Mouse (Mus musculus): Measurements from ENCODE around the gene Slc5a11.

Gene Slc5a11

DNA sequence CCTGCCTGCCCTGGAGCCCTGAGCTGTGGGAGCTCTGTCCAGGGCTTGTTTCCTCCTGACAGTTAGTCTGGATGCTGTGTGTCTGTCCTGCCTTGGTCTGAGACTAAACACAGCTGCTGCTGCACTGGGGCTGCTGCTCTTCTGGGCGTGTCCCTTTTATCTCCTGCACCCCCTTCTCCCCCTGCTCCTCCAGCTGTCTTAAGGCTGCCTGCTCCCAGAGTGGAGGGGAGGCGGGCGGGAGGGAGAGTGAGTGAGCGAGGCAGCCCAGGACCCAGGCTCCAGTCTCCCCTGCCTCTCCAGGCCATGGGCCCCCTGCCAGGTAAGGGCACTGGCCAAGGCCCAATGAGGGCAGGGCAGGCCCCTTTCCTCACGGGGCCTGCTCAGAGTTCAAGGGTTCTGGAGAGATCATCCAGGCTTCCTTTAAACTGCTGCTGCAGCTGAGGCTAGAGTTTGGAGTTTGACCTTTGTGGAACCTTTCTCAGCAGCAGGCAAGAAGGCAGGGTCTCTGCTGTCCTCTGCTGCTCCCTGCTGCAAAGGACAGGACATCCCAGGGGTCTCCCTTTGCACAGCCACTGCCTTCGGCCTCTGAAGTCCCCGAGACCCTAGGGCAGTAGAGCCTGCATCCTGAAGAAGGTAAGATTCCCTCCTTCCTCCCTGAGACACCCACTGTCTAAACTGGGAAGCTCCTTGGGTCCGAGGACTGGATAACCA is at the start of gene Slc5a11:
Gene Slc5a11 (plus strand): TSS at position 416 of the 711 bp plus-strand sequence.
- no peak for DNase-seq (ENCODE audit: low spot score)

DNA sequence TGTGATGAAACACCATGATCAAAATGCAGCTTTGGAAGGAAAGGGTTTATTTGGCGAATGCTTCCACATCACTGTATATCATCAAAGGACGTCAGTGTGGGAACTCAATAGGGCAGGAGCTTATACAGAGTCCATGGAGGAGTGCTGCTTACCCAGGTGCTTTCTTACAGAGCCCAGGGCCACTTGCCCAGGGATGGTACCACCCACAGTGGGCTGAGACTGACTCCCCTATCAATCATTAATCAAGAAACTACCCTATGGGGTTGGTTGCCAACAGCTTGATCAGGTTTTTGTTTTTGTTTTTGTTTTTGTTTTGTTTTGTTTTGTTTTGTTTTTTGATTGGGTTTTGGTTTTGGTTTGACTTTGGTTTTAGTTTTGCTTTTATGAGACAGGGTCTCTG is 47.1 kb upstream of the Slc5a11 start:
- no peak for DNase-seq (ENCODE audit: low spot score)

DNA sequence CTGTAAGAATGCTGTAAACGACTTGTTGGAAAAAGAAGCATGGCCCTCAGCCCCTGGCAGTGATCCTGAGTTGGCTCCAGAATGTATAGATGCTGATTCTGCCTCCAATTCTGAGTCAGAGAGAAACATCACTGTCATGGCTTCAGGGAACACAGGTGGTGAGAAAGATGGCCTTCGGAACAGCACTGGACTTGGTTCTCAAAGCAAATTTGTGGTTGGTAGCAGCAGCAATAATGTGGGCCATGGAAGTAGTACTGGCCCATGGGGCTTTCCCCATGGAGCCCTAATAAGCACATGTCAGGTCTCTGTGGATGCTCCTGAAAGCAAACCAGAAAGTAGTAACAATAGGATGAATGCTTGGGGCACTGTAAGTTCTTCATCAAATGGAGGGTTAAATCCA is 45.0 kb upstream of the Slc5a11 start:
- no peak for DNase-seq (ENCODE audit: low spot score)

DNA sequence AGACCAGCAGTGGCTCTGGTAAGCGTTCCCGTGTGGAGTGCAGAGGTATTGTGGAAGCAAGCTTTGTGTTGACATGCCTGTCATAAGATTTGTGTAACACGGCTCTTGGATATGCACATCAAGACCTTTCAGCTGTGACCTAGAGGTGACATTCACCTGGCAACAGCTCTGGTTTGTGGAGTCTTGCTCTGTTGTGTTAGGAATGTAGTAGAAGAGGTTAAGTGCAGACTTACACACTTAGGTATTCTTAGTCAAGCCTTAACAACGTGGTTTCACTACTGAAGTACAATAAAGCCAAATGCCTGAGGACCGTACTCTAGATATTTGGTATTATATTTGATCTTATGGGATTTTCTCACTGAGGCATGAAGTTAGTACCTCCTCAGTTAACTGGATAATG is 42.5 kb upstream of the Slc5a11 start:
- DNase-seq (ENCODE audit: low spot score): no peak

DNA sequence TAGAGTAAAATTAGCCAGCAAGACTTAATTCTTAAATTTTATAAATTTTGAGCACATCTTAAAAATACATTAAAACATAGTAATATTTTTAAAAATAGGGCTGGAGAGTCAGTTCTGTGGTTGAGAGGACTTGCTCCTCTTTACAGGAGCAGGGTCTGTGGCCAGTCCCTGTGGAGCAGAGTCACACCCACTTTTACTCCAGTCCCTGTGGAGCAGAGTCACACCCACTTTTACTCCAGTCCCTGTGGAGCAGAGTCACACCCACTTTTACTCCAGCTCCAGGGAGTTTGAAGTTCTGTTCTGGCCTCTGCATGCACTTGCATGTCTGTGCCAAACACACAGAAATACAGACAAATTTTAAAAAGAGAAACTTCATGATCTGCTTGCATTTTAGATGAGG is 37.4 kb upstream of the Slc5a11 start:
- no peak for DNase-seq (ENCODE audit: low spot score)

DNA sequence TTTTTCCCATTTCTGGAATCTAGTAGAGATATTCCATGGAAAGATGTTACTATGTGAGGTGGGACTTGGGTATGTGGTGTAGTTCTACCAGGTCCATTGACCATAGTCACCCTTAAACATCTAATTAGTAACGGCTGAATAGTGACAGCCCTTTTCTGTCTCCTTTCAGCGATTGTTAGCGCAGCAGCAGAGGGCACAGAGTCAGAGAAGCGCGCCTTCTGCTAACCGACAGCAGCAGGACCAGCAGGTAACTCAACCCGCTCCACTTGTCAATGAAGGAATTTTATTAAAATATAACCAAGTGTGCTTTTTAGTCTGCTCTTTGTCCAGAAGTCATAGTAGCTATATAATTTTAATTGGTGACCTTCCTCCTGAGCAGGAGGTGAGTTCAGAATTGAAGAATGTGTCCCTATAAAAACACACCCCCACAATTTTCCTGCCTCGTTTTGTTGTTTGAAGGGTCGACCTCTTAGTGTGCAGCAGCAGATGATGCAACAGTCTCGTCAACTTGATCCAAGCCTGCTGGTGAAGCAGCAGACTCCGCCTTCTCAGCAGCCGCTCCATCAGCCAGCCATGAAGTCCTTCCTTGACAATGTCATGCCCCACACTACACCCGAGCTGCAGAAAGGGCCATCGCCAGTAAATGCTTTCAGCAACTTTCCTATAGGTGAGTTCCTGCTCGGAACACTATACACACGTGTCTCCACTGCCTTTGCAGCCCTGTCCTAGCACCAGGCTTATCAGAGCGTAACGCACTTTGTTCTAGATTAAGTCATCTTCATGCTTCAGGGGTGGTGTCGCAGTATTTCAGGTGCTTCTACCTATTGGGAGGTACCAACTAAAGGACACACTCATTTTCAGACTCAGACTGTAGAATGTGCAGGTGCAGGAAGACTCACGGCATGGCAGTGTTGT is 32.5 kb upstream of the Slc5a11 start:
- no peak for DNase-seq (ENCODE audit: low spot score)

DNA sequence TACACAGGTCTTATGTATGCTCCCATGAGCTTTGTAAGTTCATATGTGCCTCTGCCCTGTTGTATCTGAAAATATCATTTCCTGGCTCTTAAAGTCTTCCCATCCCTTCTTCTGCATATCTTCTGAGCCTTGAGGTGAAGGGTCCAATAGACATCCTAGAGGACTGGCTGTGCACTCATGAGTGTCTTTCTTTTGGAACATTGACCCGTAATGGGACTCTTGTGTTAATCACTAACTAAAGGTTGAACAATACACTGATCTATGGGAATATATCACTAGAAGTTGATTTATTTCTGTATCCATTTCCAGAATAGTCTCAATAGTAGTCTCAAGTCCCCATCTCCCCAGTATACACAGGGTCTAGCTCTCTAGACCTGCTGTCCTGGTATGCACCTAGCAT is 29.7 kb upstream of the Slc5a11 start:
- DNase-seq (ENCODE audit: low spot score): no peak

DNA sequence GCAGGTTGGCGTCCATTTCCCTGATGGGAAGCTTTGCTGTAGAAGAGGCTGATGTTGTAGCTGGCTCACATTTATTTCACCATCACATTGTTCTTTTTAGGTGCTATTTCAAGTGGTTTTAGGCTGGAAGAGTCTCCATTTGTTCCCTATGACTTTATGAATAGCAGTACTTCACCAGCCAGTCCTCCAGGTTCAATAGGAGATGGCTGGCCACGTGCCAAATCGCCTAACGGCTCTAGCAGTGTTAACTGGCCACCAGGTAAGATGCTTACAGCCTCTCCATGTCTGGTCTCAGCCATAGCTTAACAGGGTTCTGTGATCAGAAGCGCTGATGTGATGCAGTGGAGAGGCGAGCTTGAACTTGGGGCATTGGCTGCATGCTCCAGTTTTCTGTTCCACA is 28.1 kb upstream of the Slc5a11 start:
- no peak for DNase-seq (ENCODE audit: low spot score)

DNA sequence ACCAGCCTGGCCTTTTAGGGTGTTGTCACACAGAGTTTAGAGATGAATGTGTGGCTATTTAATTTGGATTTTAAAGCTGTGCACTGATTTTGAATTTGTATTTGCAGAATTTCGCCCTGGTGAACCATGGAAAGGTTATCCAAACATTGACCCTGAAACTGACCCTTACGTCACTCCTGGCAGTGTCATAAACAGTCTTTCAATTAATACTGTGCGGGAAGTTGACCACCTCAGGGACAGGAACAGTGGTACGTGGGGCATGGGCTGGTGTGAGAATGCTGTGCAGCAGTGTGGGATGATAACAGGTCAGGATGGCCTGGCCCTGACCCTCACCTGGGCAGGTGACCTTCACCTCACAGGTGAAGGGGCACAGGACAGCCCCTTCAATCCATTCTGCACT is 27.3 kb upstream of the Slc5a11 start:
- DNase-seq (ENCODE audit: low spot score): no peak

DNA sequence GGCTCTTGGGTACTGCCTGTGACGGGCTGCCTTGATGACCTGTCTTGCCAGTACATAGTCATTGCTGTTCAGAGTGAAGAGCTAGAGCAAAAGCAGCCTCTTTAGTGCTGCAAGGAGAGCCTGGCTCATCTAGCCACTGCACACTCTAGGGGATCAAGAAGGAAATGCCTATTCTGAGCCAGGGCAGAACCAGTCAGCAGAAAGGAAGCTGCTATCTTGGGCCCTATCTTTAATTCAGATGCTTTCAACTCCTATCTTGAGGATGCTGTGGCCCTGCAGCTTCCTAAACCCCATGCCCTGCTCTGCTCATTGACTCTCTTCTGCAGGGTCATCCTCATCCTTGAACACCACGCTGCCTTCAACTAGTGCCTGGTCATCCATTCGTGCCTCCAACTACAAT is 26.1 kb upstream of the Slc5a11 start:
- no peak for DNase-seq (ENCODE audit: low spot score)

DNA sequence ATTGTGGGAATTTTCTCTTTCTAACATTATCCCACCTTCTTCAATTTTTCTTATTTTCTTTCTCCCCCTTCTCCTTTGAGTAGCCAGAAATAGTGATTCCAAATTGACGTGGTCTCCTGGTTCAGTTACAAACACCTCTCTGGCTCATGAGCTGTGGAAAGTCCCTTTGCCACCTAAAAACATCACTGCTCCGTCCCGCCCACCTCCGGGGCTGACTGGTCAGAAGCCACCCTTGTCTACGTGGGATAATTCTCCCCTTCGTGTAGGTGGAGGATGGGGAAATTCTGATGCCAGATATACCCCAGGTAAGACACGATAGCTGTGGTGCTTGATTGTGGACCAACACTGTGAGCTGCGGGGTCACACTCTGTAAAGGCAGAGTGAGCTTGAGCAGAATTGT is 24.8 kb upstream of the Slc5a11 start:
- no peak for DNase-seq (ENCODE audit: low spot score)

DNA sequence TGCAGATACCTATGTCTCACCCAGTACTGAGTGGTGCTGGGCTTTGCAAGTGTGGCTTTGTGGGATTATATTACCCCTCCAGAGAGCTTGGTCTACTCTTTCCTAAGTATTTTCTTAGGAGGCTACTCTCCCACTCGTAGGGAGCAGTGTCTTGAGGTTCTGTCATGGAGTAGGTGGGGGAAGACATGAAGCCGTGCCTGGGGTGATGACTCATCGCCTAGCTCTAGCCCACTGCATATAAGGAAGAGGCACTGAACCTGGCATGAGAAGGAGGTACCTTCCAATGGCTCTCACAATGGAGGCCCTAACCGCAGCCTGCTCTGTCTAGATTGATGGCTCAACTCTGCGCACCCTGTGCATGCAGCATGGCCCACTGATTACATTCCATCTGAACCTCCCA is 22.8 kb upstream of the Slc5a11 start:
- DNase-seq (ENCODE audit: low spot score): no peak

DNA sequence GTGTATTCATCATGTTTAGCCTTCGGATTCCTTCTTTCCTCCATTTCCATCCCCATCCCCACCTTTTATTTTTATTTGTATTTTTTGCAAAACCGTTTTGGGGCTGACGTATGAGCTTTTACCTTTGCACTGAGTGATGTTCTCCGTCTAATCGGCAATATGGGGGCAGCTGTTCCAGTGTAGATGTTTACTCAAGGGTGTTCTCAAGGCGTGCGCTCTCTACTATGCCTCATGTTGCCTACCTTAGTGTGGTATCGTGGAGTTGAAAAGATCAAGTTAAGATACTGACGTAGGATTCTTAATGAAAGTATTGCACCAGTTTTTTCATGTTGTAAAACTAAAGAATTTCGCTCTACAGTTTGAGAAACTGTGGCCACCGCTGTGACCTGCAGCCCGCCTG is 21.4 kb upstream of the Slc5a11 start:
- DNase-seq (ENCODE audit: low spot score): no peak

DNA sequence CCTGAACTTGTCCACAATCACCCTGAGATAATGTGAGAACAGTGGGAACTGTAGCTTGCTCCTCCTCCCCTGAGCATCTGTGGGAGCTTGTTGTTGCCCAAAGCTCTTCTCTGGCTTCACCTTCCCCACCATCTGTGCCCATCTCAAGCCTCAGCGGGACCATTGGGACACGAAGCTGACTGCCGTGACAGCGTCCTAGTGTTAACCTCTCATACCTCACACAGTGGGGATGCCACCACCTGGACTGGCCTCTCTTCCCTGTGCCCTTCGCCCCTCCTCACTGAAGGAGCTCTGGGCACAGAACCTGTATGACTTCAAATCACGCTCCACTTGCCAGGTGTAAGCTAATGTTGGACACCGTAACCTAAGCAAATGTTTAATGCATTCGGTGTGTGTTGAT is 19.9 kb upstream of the Slc5a11 start:
- no peak for DNase-seq (ENCODE audit: low spot score)

DNA sequence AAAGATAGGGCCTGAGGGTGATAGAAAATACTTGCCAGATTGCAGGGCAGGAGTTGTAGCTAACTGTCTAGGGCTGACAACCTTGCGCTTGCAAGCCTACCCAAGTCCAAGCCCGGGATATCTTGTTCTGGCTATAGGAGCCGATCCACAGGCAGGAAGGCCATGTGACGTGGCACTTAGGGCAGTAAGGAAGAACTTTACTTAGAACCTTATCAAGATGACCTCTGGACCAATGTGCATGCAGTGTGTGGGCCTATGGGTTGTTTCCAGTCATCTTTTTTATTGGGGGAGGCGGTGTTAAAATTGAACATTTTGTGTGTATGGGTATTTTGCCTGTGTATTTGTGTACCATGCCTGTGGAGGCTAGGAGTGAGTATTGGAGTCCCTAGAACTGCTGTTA is 18.1 kb upstream of the Slc5a11 start:
- DNase-seq (ENCODE audit: low spot score): no peak

DNA sequence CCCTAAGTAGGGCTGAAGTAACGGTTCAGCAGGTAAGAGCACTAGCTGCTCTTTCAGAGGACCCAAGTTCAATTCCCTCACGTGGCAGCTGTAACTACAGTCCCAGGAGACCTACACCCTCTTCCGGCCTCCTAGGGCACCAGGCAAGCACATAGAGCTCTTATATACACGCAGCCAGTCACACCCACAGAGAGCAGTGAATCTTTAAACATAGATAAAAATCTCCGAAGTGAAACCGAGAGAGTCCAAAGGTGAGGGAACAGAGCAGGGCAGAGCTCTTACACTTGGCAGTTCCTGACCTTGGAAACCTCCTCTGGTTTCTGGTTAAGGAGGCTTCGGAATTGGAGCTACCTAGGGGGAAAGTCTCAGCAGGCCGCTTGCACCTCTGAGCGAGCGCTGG is 15.9 kb upstream of the Slc5a11 start:
- no peak for DNase-seq (ENCODE audit: low spot score)

DNA sequence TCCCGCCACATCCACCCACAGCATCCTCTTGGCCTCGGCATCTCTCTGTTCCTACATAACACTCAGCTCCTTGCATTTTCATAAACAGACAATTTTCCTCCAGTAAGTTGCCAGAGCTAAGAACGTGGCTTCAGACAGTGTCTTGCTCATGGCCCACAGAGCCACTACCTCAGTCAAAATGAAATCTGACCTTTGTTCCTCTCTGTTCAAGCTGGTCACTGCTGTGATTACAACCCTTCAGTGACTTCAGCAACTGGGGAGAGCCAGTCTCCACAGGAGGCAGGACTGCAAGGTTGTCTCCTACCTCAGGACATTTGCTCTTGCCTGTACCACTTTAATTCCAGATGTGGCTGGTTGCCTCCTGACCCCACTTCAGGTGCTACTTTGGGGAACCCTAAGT is 15.4 kb upstream of the Slc5a11 start:
- DNase-seq (ENCODE audit: low spot score): no peak

DNA sequence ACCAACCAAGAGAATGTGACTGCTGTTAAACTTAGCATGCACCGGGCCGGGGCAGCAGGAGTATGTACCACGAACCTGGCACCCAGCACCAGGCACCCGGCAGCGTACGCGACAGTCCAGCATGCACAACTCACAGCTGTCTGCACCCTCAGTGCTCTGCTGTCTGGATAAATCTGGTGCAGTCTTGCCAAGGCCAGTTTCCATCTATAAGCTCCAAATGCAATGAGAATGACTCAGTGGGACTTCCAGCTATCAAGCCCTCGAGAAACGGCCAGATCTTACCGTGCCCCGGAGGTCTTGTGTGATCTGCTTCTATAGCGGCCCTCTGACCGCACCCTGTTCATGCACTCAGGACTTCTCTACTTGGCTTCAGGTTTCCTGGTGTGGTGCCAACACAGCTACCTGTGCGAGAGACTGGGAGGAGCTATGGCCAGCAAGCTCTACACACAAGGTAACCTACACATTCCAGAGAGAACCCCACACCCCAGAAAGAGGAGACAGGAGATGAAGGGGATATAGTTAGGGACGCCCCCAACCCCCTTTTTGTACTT is 14.8 kb upstream of the Slc5a11 start:
- no peak for DNase-seq (ENCODE audit: low spot score)

DNA sequence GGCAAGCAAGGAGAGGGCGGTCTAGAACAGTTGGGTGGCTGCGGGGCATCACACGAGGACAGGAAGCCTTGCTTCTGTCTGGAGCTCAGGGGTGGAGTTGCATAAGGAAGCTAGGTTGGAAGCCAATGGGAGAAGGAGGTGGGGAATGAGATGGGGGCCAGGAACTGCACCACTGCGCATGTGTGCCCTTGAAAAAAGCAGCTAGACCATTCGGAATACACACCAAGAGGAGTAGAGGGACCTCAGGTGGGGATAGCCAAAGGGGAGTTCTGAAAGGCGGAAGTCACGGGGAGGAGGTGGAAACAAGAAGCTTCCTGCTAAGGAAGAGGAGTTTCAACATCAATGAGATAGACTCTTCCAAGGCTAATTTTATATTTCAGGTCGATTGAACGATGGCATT is 13.9 kb upstream of the Slc5a11 start:
- no peak for DNase-seq (ENCODE audit: low spot score)

DNA sequence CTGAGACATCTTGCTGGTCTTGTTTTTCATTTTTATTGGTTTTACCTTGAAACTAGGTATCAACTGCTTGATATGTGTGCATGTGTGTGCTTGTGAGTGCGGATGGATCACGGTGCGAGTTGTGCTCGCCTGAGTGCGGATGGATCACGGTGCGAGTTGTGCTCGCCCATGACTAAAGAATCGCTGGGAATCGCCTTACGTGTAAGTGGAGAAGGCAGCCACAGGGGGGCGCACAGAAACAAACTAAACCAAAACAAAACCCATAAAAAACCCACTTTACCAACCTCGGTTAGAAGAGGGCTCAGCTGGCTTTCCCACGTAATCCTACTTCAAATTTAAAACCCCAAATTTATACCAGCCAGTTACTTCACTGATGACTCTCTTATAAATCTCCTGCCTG is 9.3 kb upstream of the Slc5a11 start:
- DNase-seq (ENCODE audit: low spot score): no peak

DNA sequence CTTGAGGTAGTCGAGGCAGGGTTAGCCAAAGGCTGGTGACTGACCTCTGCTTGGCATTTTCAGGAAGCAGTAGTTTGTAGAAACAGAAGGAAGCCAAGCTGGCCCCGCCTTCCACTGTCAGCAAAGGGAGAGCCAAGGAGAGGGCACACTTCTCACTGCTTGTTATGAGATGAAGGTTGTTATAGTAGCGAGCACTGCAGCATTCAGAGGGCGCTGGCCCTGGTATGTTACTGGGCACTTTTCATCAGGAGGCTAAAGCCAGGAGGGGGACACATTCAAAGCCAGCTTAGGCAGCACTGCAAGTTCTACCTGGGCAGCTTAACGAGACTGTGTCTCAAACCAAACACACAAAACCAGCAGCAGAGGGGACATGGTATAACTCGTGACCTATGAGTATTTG is 7.0 kb upstream of the Slc5a11 start:
- no peak for DNase-seq (ENCODE audit: low spot score)

DNA sequence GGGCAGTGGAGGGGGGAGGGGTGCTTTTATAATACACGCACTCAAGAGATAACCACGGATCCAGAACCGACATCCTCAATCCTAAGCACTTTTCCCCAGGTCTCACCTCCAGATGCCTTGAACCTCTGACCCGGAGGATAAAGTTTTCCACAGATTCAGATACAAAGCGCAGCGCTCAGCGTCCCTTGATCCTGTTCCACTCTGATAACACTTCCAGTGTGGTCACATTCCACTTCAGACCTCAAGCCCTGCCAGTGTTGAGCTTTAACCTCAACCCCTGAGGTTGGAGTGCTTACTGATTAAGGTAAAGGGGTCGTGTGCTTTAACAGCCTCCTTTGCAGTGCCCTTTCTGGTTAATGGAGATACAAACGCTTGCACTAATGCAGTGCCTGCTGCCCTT is 4.7 kb upstream of the Slc5a11 start:
- no peak for DNase-seq (ENCODE audit: low spot score)

DNA sequence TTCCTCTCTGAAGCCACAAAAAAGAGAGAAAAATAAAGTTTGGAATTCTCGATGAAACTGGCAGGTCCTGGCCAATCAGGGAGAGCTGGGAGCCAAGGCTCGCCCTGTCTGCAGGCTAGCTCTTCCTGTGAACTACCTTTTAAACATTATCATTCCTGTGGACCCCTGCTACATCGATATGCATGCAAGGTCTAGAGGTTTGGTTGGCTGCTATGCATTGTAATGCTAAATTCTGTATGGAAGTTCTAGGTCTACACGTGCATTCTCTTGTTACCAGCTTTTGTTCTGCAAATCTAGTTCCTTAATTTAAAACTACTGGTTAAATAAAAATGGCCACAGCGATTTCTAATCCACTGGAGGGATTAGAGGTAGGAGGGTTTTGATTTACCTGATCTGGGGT is 3.1 kb upstream of the Slc5a11 start:
- no peak for DNase-seq (ENCODE audit: low spot score)
